Mouse (Mus musculus) heart, embryonic 12.5 days (tissue): Measurements from ENCODE around the gene Fam160a2. TPM values are rescaled to one million over a fixed set of nuclear protein-coding genes. Genes with fewer than 3 reads are reported as not detected.
A peak's percentile ranks its signal among the peaks of the same experiment; 100 is the strongest.
"Not testable (repeated sequence)": the region's sequence is repeated elsewhere in the genome, so short reads cannot be mapped to it uniquely, and the experiment has no call there.

Experiments used
- ATAC-seq: fragments of 200-750 bp; cut with Nextera tagmentation; 2 replicates; pipeline ENCODE4 v1.8.0; 2017; ENCODE audit warnings: moderate TSS enrichment, moderate library complexity; ENCODE audit not compliant: insufficient number of reproducible peaks, low FRiP score
- H3K27ac ChIP-seq: fragments of 300-500 bp; sonication (generic); 2 replicates; pipeline ENCODE4 v1.5.1; 2016; ENCODE audit warnings: mild to moderate bottlenecking, moderate library complexity; ENCODE audit not compliant: poor library complexity, severe bottlenecking
- H3K27me3 ChIP-seq: fragments of 300-500 bp; sonication (generic); replicated peaks from 2 replicates; pipeline ENCODE4 v1.6.1; 2016; ENCODE audit warnings: mild to moderate bottlenecking, moderate library complexity
- H3K36me3 ChIP-seq: fragments of 300-500 bp; sonication (generic); 2 replicates; pipeline ENCODE4 v1.6.1; 2016; ENCODE audit warnings: mild to moderate bottlenecking, moderate library complexity
- H3K4me1 ChIP-seq: fragments of 300-500 bp; sonication (generic); replicated peaks from 2 replicates; pipeline ENCODE4 v1.6.1; 2016; ENCODE audit warnings: mild to moderate bottlenecking
- H3K4me2 ChIP-seq: fragments of 300-500 bp; sonication (generic); 2 replicates; pipeline ENCODE4 v1.6.1; 2016; ENCODE audit warnings: mild to moderate bottlenecking, moderate library complexity
- H3K4me3 ChIP-seq: fragments of 300-500 bp; sonication (generic); 2 replicates; pipeline ENCODE4 v1.5.1; 2016; ENCODE audit warnings: mild to moderate bottlenecking
- H3K9ac ChIP-seq: fragments of 300-500 bp; sonication (generic); 2 replicates; pipeline ENCODE4 v1.6.1; 2016; ENCODE audit warnings: mild to moderate bottlenecking, moderate library complexity
- H3K9me3 ChIP-seq: fragments of 300-500 bp; sonication (generic); replicated peaks from 2 replicates; pipeline ENCODE4 v1.6.1; 2016; ENCODE audit warnings: mild to moderate bottlenecking, moderate library complexity
- WGBS: fragments of 180-500 bp; shearing (Covaris S2); methylation state at CpG from one replicate; pipeline ENCODE4 v1.1.7; 2016; 5-methylcytosine and 5-hydroxymethylcytosine counted together
- polyA plus RNA-seq: library from polyadenylated mRNA; unstranded; fragments of >200 nt; fragmentation: Nextera tagmentation; extraction: Ambion mirVana; gene quantifications from 2 replicates; pipeline ENCODE4 v1.2.1, GENCODE M21; 2016

Gene Fam160a2
- polyA plus RNA-seq, 1 experiment from 2014 or later = 34.0 TPM

- Histone ChIP-seq H3K27me3 (no peaks in the 10 kb centered on the region), H3K27ac (no peak overlapping the region), H3K36me3 (peaks cover 53% of the 10 kb centered on the region), H3K4me1 (no peaks in the 10 kb centered on the region), H3K9me3 (no peaks in the 10 kb centered on the region), H3K9ac (no peak overlapping the region), H3K4me2 (no peak overlapping the region), H3K4me3 (no peak overlapping the region)
- WGBS = 96% methylated on average over 2 of the region's 2 CpGs
- ATAC-seq = no peak
Observed at GRCm38 (mm10) chr7:105390236-105390635, 9.6 kb downstream of the Fam160a2 start.

DNA sequence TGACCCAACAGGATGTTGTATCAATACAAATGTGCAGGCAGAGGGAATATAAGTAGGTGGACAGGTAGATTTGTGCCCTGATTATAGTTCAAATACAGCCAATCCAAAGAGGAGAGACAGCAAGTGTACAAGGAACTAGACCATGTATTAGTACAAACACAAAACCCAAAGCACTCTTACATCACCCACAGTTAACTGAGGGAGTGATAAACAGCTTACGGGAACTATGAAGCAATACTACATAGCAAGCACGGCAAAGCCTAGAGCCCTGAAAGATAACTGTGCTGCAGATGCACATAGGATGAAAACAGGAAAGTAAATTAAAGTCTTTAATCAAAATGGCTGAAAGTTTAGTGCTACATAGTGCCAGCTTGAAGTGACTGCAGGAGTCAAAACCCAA lies 12.2 kb downstream of the Fam160a2 start:
- H3K27ac ChIP-seq = no peak overlapping the region
- H3K4me1 ChIP-seq = no peaks in the 10 kb centered on the region
- H3K9me3 ChIP-seq = no peaks in the 10 kb centered on the region
- 94% methylated on average over 2 of the region's 2 CpGs for WGBS
- H3K36me3 ChIP-seq = peaks cover 65% of the 10 kb centered on the region
- H3K27me3 ChIP-seq = no peaks in the 10 kb centered on the region
- no peak for ATAC-seq
- H3K4me3 ChIP-seq = no peak overlapping the region
- H3K4me2 ChIP-seq = no peak overlapping the region
- no peak overlapping the region for H3K9ac ChIP-seq

DNA sequence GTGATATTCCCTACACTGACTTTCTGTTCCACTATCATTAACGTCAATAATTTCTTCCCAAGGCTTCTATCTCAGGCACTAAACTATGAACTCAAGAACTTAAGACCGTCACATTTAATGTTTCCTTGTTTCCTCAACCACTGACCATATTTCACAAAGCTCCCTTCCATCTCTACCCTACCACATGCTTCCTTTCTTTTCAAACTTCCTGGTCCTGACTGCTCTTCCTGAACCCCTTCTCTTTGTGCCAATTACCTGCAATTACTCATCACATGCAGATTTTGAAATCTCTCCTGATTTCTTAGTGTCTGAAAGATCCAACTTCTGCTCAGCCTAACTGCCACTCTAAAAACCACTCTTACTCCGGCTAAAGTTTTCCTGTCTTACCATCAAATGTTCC lies 19.5 kb downstream of the Fam160a2 start:
- Histone ChIP-seq H3K36me3 (peaks cover 82% of the 10 kb centered on the region), H3K4me1 (no peaks in the 10 kb centered on the region), H3K9me3 (no peaks in the 10 kb centered on the region), H3K4me3 (no peak overlapping the region), H3K27me3 (no peaks in the 10 kb centered on the region), H3K4me2 (no peak overlapping the region), H3K9ac (no peak overlapping the region), H3K27ac (no peak overlapping the region)
- no peak for ATAC-seq
- WGBS = 88% methylated on average over 3 of the region's 3 CpGs

GRCm38 (mm10) chr7:105374866-105375265 lies 25.0 kb downstream of the Fam160a2 start, which contains the start of gene Gm5901:
Gene Gm5901, plus strand, starts transcription at chr7:105375038.
- Histone ChIP-seq H3K27ac (no peak within 1 kb of the TSS), H3K36me3 (peaks cover 53% of the 10 kb centered on the region), H3K9me3 (no peaks in the 10 kb centered on the region), H3K27me3 (no peaks in the 10 kb centered on the region), H3K4me3 (no peak within 1 kb of the TSS), H3K4me1 (peaks cover 11% of the 10 kb centered on the region; the same call in 1 of the 2 replicates), H3K9ac (no peak within 1 kb of the TSS), H3K4me2 (no peak within 1 kb of the TSS)
- WGBS = 81% methylated on average over 1 of the region's 1 CpGs
- ATAC-seq = no peak

DNA sequence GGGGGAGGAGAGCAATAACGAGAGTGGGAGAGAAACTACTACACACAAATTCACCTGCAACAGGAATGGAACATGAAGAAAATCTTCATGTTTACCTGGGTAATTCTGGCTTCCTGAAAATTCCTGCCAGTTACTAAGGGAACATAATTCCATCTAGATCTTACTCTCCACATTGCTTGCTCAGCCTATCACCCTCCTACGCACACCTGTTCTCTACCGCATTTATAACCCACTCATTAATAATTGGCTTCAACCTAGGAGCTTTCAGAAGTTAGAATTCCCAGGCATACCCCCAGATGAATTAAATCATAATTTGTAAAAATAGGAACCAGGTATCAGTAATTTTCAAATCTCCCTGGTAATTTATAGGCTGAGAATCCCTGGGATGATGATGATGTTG lies 25.9 kb downstream of the Fam160a2 start:
- Histone ChIP-seq H3K9ac (no peak overlapping the region), H3K4me1 (peaks cover 11% of the 10 kb centered on the region; the same call in 1 of the 2 replicates), H3K4me3 (no peak overlapping the region), H3K9me3 (no peaks in the 10 kb centered on the region), H3K4me2 (no peak overlapping the region), H3K36me3 (peaks cover 44% of the 10 kb centered on the region), H3K27ac (no peak overlapping the region), H3K27me3 (no peaks in the 10 kb centered on the region)
- WGBS = 94% methylated on average over 3 of the region's 3 CpGs
- no peak for ATAC-seq

DNA sequence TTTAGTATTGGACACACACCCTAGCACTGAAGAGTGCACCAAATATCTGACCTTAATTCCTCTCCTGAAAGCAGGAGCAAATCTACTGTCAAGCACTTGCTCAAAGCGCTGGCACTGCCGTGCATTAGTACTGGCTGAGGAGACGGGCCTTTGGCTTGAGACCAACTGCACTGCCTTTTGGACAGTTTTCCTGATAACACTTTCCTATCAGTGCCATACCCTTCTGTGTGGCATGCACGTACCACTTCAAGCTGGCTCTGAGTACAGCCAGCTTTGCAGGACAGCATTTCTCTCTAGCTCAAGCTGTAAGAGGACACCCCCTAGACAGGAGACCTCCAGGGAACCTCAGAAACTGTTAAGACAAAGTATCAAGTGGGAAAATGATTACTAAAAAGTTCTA lies 26.3 kb downstream of the Fam160a2 start:
- no peak overlapping the region for H3K4me3 ChIP-seq
- no peaks in the 10 kb centered on the region for H3K27me3 ChIP-seq
- 0 out of 2 replicates have a peak, but pooled peaks have one; percentile 60 for ATAC-seq
- H3K4me2 ChIP-seq = no peak overlapping the region
- peaks cover 39% of the 10 kb centered on the region for H3K36me3 ChIP-seq
- H3K9ac ChIP-seq = no peak overlapping the region
- peaks cover 11% of the 10 kb centered on the region; the same call in 1 of the 2 replicates for H3K4me1 ChIP-seq
- no peaks in the 10 kb centered on the region for H3K9me3 ChIP-seq
- 27% methylated on average over 4 of the region's 4 CpGs for WGBS
- H3K27ac ChIP-seq = no peak overlapping the region

- no peak overlapping the region for H3K27ac ChIP-seq
Observed at GRCm38 (mm10) chr7:105372912-105373311, 26.9 kb downstream of the Fam160a2 start.

DNA sequence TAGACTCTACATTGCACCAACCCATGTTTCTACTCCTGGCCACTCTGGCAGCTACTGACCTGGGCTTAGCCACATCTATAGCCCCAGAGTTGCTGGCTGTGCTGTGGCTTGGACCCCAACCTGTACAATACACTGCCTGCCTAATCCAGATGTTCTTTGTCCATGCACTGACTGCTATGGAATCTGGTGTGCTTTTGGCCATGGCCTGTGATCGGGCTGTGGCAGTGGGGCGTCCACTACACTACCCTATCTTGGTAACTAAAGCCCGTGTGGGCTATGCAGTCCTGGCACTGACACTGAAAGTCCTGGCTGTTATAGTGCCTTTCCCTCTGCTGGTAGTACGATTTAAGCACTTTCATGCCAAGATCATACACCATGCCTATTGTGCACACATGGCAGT lies 31.3 kb downstream of the Fam160a2 start:
- no peak overlapping the region for H3K4me3 ChIP-seq
- no peaks in the 10 kb centered on the region for H3K27me3 ChIP-seq
- no peaks in the 10 kb centered on the region for H3K9me3 ChIP-seq
- H3K36me3 ChIP-seq = peaks cover 6% of the 10 kb centered on the region
- no peak overlapping the region for H3K9ac ChIP-seq
- ATAC-seq = no peak
- H3K4me2 ChIP-seq = no peak overlapping the region
- no peak overlapping the region for H3K27ac ChIP-seq
- H3K4me1 ChIP-seq = peaks cover 4% of the 10 kb centered on the region; the same call in 1 of the 2 replicates
- 84% methylated on average over 4 of the region's 4 CpGs for WGBS

More at GRCm38 (mm10) chr7:105372912-105373311, 26.9 kb downstream of the Fam160a2 start:
- Histone ChIP-seq H3K9ac (no peak overlapping the region), H3K4me1 (peaks cover 11% of the 10 kb centered on the region; the same call in 1 of the 2 replicates), H3K27me3 (no peaks in the 10 kb centered on the region), H3K4me2 (no peak overlapping the region), H3K9me3 (no peaks in the 10 kb centered on the region), H3K36me3 (peaks cover 33% of the 10 kb centered on the region), H3K4me3 (no peak overlapping the region)
- no peak for ATAC-seq
- WGBS = 91% methylated on average over 1 of the region's 1 CpGs

- Histone ChIP-seq H3K4me2 (no peak within 1 kb of the TSS), H3K4me3 (no peak within 1 kb of the TSS), H3K9ac (no peak within 1 kb of the TSS), H3K27me3 (no peaks in the 10 kb centered on the region), H3K9me3 (no peaks in the 10 kb centered on the region), H3K36me3 (peaks cover 6% of the 10 kb centered on the region), H3K27ac (no peak within 1 kb of the TSS), H3K4me1 (no peaks in the 10 kb centered on the region)
- no peak for ATAC-seq
- 90% methylated on average over 1 of the region's 1 CpGs for WGBS
Observed at GRCm38 (mm10) chr7:105367930-105368329, 31.9 kb downstream of the Fam160a2 start, which contains the start of gene Olfr692. Gene Olfr692, plus strand, starts transcription at chr7:105368230.

DNA sequence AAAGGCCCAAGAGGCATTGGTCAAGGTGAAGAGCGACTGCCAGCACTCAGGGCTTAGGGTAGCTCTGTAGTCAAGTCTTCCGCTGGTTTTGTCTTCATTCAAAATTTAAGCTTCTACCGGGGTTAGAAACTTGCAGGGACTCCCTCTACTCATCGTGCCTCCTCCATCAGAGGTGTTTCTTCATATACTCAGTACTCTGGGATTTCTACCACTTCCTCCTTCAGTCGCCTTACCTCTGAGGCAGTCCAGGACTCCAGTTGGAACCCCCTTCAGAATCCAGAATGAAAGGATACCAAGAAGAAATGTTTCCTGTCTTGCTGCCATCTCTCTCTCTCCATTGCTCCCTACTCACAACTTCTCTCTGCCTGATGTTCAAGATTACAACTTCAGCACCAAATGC lies 32.6 kb downstream of the Fam160a2 start:
- ATAC-seq = no peak
- peaks cover 6% of the 10 kb centered on the region for H3K36me3 ChIP-seq
- H3K9ac ChIP-seq = no peak overlapping the region
- H3K9me3 ChIP-seq = no peaks in the 10 kb centered on the region
- no peak overlapping the region for H3K27ac ChIP-seq
- no peak overlapping the region for H3K4me3 ChIP-seq
- H3K4me2 ChIP-seq = no peak overlapping the region
- H3K4me1 ChIP-seq = no peaks in the 10 kb centered on the region
- WGBS = 78% methylated on average over 5 of the region's 5 CpGs
- H3K27me3 ChIP-seq = no peaks in the 10 kb centered on the region

DNA sequence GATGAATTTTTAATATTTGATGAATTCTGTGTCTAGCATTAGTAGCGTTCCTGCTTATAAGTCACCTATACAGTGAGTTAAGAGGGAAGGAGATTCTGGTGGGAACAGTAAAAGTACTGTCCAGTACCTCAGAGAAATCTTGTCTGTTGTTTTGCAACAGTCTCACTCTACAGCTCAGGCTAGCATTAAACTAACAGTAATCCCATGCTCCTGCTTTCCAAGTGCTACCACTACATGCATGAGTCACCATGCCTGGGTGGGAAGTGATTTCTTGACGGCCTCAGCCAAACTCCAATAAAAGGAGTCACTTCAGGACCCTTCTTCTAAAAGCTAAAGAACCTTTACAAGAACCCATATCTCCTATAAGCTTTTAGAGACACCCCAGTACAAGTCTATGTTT lies 38.1 kb downstream of the Fam160a2 start:
- no peaks in the 10 kb centered on the region for H3K36me3 ChIP-seq
- ATAC-seq = no peak
- no peak overlapping the region for H3K4me3 ChIP-seq
- no peaks in the 10 kb centered on the region for H3K27me3 ChIP-seq
- WGBS = 73% methylated on average over 2 of the region's 2 CpGs
- no peak overlapping the region for H3K27ac ChIP-seq
- H3K4me1 ChIP-seq = no peaks in the 10 kb centered on the region
- H3K9me3 ChIP-seq = no peaks in the 10 kb centered on the region
- H3K9ac ChIP-seq = no peak overlapping the region
- no peak overlapping the region for H3K4me2 ChIP-seq

DNA sequence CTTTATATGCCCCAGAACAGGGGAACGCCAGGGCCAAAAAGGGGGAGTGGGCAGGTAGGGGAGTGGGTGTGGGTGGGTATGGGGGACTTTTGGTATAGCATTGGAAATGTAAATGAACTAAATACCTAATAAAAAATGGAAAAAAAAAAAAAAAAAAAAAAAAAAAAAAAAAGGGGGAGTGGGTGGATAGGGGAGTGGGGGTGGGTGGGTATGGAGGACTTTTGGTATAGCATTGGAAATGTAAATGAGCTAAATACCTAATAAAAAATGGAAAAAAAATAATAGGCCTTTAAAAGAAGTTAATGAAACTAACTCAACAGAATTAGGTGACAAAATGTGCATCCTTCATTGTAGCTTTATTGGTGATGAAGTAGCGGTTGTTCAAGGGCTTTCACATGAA lies 43.4 kb downstream of the Fam160a2 start:
- H3K4me2 ChIP-seq = not testable (repeated sequence)

More for the DNA sequence above, 43.4 kb downstream of the Fam160a2 start:
- H3K4me3 ChIP-seq, H3K4me1 ChIP-seq, H3K36me3 ChIP-seq, H3K27me3 ChIP-seq, H3K9ac ChIP-seq, H3K9me3 ChIP-seq, H3K27ac ChIP-seq: not testable (repeated sequence)
- peak; percentile 87 for ATAC-seq
- WGBS = 93% methylated on average over 1 of the region's 2 CpGs
